ENCODE assay signal across 30 mouse cellular contexts in genomic region chr1:105758798-105759197, GRCm38 (mm10). TPM values are rescaled to one million over a fixed set of nuclear protein-coding genes. Genes with fewer than 3 reads are reported as not detected.
DNase-seq lines count a peak whose midpoint lies in the region; ATAC-seq and TF ChIP-seq lines count a peak whose summit lies in the region.
"Had no signal": no experiment of that assay in that cellular context is flagged by ENCODE, and none has a peak within 500 bp of the region (broad histone marks: within the 10 kb centered on the region; RNA-seq: fewer than 3 reads in every experiment).

No protein-coding gene starts in this region.

- WGBS in midbrain, embryonic 16.5 days: 95% methylated on average over 4 of the region's 4 CpGs
- WGBS in midbrain, embryonic 14.5 days: 95% methylated on average over 4 of the region's 4 CpGs
- WGBS in lung, adult 2 months: 87% methylated on average over 4 of the region's 4 CpGs

- H3K4me2 ChIP-seq in midbrain, embryonic 16.5 days (ENCODE audit: low read length): no peak overlapping the region
- no peak overlapping the region for H3K4me2 ChIP-seq in midbrain, embryonic 14.5 days (ENCODE audit: low read length)
- H3K4me2 ChIP-seq: embryonic facial prominence, embryonic 13.5 days; forebrain, embryonic 12.5 days; heart, embryonic 13.5 days; hindbrain, embryonic 13.5 days; intestine, embryonic 15.5 days had no signal

- H3K9ac ChIP-seq in midbrain, embryonic 16.5 days (ENCODE audit: low read depth, low read length): no peak overlapping the region
- no peak overlapping the region for H3K9ac ChIP-seq in midbrain, embryonic 14.5 days (replicated peaks; ENCODE audit: low read length)
- H3K9ac ChIP-seq: embryonic facial prominence, embryonic 13.5 days; forebrain, embryonic 12.5 days; forebrain, postnatal 0 days; heart, embryonic 13.5 days; hindbrain, embryonic 13.5 days; intestine, embryonic 15.5 days had no signal

- peak; percentile 11; the same call in 1 of the 2 replicates for ATAC-seq in midbrain, embryonic 16.5 days
- ATAC-seq in midbrain, embryonic 14.5 days (ENCODE audit: low FRiP score, low TSS enrichment): no peak
- ATAC-seq: activated CD4-positive, CD25-positive, alpha-beta regulatory T cell, adult 4 months; forebrain, postnatal 0 days had no signal

- H3K4me1 ChIP-seq in midbrain, embryonic 16.5 days (ENCODE audit: control insufficient read depth, insufficient read depth, low read length): no peaks in the 10 kb centered on the region
- H3K4me1 ChIP-seq in midbrain, embryonic 14.5 days (ENCODE audit: control insufficient read depth, insufficient read depth, low read length): no peaks in the 10 kb centered on the region
- no peaks in the 10 kb centered on the region for H3K4me1 ChIP-seq in lung, adult 2 months (ENCODE audit: control insufficient read depth, insufficient read depth, low read length)
- H3K4me1 ChIP-seq: embryonic facial prominence, embryonic 10.5 days; embryonic facial prominence, embryonic 13.5 days; forebrain, embryonic 12.5 days; heart, embryonic 10.5 days; heart, embryonic 13.5 days; hindbrain, embryonic 13.5 days; intestine, embryonic 15.5 days had no signal

- H3K9me3 ChIP-seq in midbrain, embryonic 16.5 days (replicated peaks; ENCODE audit: control insufficient read depth, low read length, poor library complexity, severe bottlenecking): no peaks in the 10 kb centered on the region
- H3K9me3 ChIP-seq in midbrain, embryonic 14.5 days (ENCODE audit: control insufficient read depth, low read length): 0 out of 2 replicates have a peak, but pooled peaks cover 4% of the 10 kb centered on the region
- H3K9me3 ChIP-seq: intestine, embryonic 15.5 days had no signal

- no peak for TF ChIP-seq CTCF in lung, adult 2 months (IDR thresholded peaks at IDR 0.05; ENCODE audit: insufficient read depth, low read length)

- no peaks in the 10 kb centered on the region for H3K27me3 ChIP-seq in midbrain, embryonic 16.5 days (ENCODE audit: control insufficient read depth, insufficient read depth, low read depth, low read length)
- H3K27me3 ChIP-seq in midbrain, embryonic 14.5 days (ENCODE audit: control insufficient read depth, insufficient read depth, low read length): no peaks in the 10 kb centered on the region
- H3K27me3 ChIP-seq: CH12.LX; embryonic facial prominence, embryonic 13.5 days; forebrain, embryonic 12.5 days; heart, embryonic 13.5 days; hindbrain, embryonic 13.5 days; intestine, embryonic 15.5 days had no signal

- peak; percentile 70 for DNase-seq in heart, adult 11 months
- DNase-seq in heart, postnatal 4 days: no peak
- no peak for DNase-seq in midbrain, embryonic 14.5 days
- DNase-seq in ZHBTc4 (ENCODE audit: low read depth, low spot score): peak; percentile 9
- DNase-seq in lung, adult 2 months: no peak
- DNase-seq: adrenal gland, adult 8-10 months; adrenal gland, postnatal 25 days; B cell, adult 2 months; cerebellum, adult 11-12 months; cerebellum, adult 8-10 months; cerebellum, postnatal 10 days; cerebellum, postnatal 36 days; embryo, embryonic 11 days; forebrain, postnatal 0 days; gastrocnemius, postnatal 25 days; heart, adult 2 months; heart, postnatal 14 days; kidney, adult 11 months had no signal

- TF ChIP-seq POLR2A in lung, adult 2 months (IDR thresholded peaks at IDR 0.05; ENCODE audit: borderline replicate concordance, extremely low read depth, low read depth, low read length): no peak

- H3K27ac ChIP-seq in midbrain, embryonic 16.5 days (ENCODE audit: low read length): no peak overlapping the region
- no peak overlapping the region for H3K27ac ChIP-seq in midbrain, embryonic 14.5 days (replicated peaks; ENCODE audit: low read depth, low read length)
- H3K27ac ChIP-seq: embryonic facial prominence, embryonic 10.5 days; embryonic facial prominence, embryonic 13.5 days; forebrain, embryonic 12.5 days; heart, adult 2 months; heart, embryonic 10.5 days; heart, embryonic 13.5 days; hindbrain, embryonic 13.5 days had no signal

- no peak overlapping the region for H3K4me3 ChIP-seq in midbrain, embryonic 16.5 days (ENCODE audit: low read depth, low read length)
- H3K4me3 ChIP-seq in midbrain, embryonic 14.5 days (replicated peaks; ENCODE audit: low read depth, low read length): no peak overlapping the region
- no peak overlapping the region for H3K4me3 ChIP-seq in lung, adult 2 months (replicated peaks; ENCODE audit: extremely low read depth, low read depth, low read length)
- H3K4me3 ChIP-seq: embryonic facial prominence, embryonic 10.5 days; embryonic facial prominence, embryonic 13.5 days; erythroblast, embryonic 14.5 days; forebrain, embryonic 12.5 days; heart, adult 2 months; heart, embryonic 10.5 days; heart, embryonic 13.5 days; hindbrain, embryonic 13.5 days; intestine, embryonic 15.5 days had no signal

- no peaks in the 10 kb centered on the region for H3K36me3 ChIP-seq in midbrain, embryonic 16.5 days (ENCODE audit: control insufficient read depth, insufficient read depth, low read length)
- H3K36me3 ChIP-seq in midbrain, embryonic 14.5 days (ENCODE audit: control insufficient read depth, insufficient read depth, low read length): peaks cover 4% of the 10 kb centered on the region; the same call in 1 of the 2 replicates
- H3K36me3 ChIP-seq: forebrain, embryonic 12.5 days; intestine, embryonic 15.5 days had no signal

RNA-seq across cellular contexts. Expression of gene Tnfrsf11a, which starts 21.7 kb away (rescaled TPM):
- 1 to 10 TPM; 1.3 to 1.5 TPM for total RNA-seq in heart, postnatal 4 days (2021)
- polyA plus RNA-seq in midbrain, embryonic 16.5 days (2015; fragmentation: Nextera tagmentation; extraction: Ambion mirVana): 0.41 and 0.43 TPM in 2 replicates
- 0.36 and 0.61 TPM in 2 replicates for polyA plus RNA-seq in midbrain, embryonic 14.5 days (2014; fragmentation: Nextera tagmentation; extraction: Ambion mirVana)
- polyA plus RNA-seq in lung, adult 2 months (2012; rRNA removed): 4.3 TPM in 2 replicates
- total RNA-seq: MEL had no signal
- polyA plus RNA-seq: erythroblast, embryonic 14.5 days had no signal

Comparison
In these comparisons a context has a peak if more than half of its experiments do, and no peak if none do; other contexts are left out.
1. DNase-seq: peak in heart, adult 11 months (single experiment) and ZHBTc4 (single experiment); none in heart, postnatal 4 days (single experiment), midbrain, embryonic 14.5 days (single experiment) and lung, adult 2 months (single experiment).